Mouse (Mus musculus) midbrain, embryonic 16.5 days (tissue): ENCODE data around the gene Phldb1. TPM values are rescaled to one million over a fixed set of nuclear protein-coding genes. Genes with fewer than 3 reads are reported as not detected.

Experiments
- ATAC-seq: fragments of 200-750 bp; cut with Nextera tagmentation; 2 replicates; pipeline ENCODE4 v1.8.0; 2017; ENCODE audit warnings: moderate TSS enrichment
- H3K27ac ChIP-seq: fragments of 300-500 bp; sonication (generic); 2 replicates; pipeline ENCODE4 v1.5.1; 2014; ENCODE audit warnings: mild to moderate bottlenecking, low read length, mixed read lengths
- H3K27me3 ChIP-seq: fragments of 300-500 bp; sonication (generic); 2 replicates; pipeline ENCODE4 v1.6.1; 2014; ENCODE audit warnings: low read depth, low read length, mixed read lengths; ENCODE audit not compliant: control insufficient read depth, insufficient read depth
- H3K36me3 ChIP-seq: fragments of 300-500 bp; sonication (generic); 2 replicates; pipeline ENCODE4 v1.6.1; 2014; ENCODE audit warnings: mild to moderate bottlenecking, low read length, moderate library complexity, mixed read lengths; ENCODE audit not compliant: control insufficient read depth, insufficient read depth
- H3K4me1 ChIP-seq: fragments of 300-500 bp; sonication (generic); 2 replicates; pipeline ENCODE4 v1.6.1; 2014; ENCODE audit warnings: mild to moderate bottlenecking, low read length, mixed read lengths; ENCODE audit not compliant: control insufficient read depth, insufficient read depth
- H3K4me2 ChIP-seq: fragments of 300-500 bp; sonication (generic); 2 replicates; pipeline ENCODE4 v1.6.1; 2014; ENCODE audit warnings: mild to moderate bottlenecking, low read length, mixed read lengths
- H3K4me3 ChIP-seq: fragments of 300-500 bp; sonication (generic); 2 replicates; pipeline ENCODE4 v1.5.1; 2014; ENCODE audit warnings: low read depth, mild to moderate bottlenecking, low read length, moderate library complexity, mixed read lengths
- H3K9ac ChIP-seq: fragments of 300-500 bp; sonication (generic); 2 replicates; pipeline ENCODE4 v1.6.1; 2014; ENCODE audit warnings: low read depth, low read length, mixed read lengths
- H3K9me3 ChIP-seq: fragments of 300-500 bp; sonication (generic); replicated peaks from 2 replicates; pipeline ENCODE4 v1.6.1; 2014; ENCODE audit warnings: mild to moderate bottlenecking, low read length, mixed read lengths; ENCODE audit not compliant: control insufficient read depth, poor library complexity, severe bottlenecking
- WGBS: fragments of 180-500 bp; shearing (Covaris S2); extraction: QIAGEN DNeasy Blood & Tissue Kit; methylation state at CpG from one replicate; pipeline ENCODE4 v1.1.7; 2014; 5-methylcytosine and 5-hydroxymethylcytosine counted together
- polyA plus RNA-seq: library from polyadenylated mRNA; unstranded; fragments of >200 nt; fragmentation: Nextera tagmentation; extraction: Ambion mirVana; gene quantifications from 2 replicates; pipeline ENCODE4 v1.2.1, GENCODE M21; 2015

Gene Phldb1
- polyA plus RNA-seq, 1 experiment from 2014 or later, result 48.1 TPM

DNA sequence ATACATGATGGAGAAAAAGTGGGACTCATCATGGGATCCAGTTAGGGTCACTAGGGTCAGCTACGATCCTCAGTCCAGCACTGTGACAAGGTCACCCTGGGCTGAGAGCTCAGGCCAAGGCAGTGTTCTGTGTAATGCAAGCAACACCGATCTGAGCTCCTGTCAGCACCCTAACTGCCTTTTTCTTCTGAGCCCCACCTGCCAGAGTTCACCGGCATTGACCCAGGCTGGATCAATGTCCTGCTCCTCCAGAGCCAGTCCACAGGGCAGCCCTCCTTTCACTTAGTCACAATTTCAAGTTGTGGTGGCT, 13.2 kb downstream of the Phldb1 start:
- 91% methylated on average over 3 of the region's 3 CpGs for WGBS
- Histone ChIP-seq H3K4me2 (peak overlapping the region; percentile 97), H3K9me3 (no peaks in the 10 kb centered on the region), H3K36me3 (peaks cover 4% of the 10 kb centered on the region; the same call in 1 of the 2 replicates), H3K9ac (peak overlapping the region; percentile 97), H3K27me3 (no peaks in the 10 kb centered on the region), H3K27ac (peak overlapping the region; percentile 84; the same call in 1 of the 2 replicates), H3K4me3 (peak overlapping the region; percentile 92), H3K4me1 (peaks cover 56% of the 10 kb centered on the region)
- ATAC-seq, result no peak

DNA sequence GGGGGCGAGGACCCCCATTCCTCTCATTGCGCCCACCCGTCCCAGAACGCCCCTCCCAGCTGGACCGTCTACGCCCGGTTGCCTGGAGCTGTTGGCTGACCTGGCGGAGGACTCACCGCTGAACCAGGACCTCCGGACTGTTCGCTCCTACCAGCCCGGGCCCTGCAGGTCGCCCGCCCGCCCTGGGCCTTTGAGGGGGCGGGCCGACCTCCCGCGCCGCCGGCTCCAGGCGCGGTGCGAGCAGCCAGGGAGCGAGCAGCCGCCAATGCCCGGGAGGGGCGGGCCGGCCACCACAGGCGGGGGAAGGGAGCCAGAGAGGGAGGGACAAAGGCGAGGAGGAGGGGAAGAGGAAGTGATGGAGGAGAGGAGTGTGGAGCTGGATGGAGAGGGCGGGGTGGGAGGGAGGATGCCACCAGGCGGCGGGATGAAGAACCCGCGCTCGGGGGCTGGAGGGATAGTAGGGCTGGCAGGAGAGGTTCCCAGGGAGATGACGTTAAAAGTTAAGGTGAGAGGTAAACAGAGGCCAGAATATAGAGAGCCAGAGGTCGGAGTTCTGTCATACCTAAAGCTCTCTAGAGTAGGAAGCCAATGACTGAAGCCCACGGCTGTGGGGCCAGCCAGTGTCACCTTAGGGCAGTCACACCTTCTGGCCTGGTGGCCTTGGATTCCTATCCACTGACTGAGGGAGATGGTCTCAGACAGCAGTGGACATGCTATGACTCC, 13.7 kb downstream of the Phldb1 start:
- Histone ChIP-seq H3K9me3 (no peaks in the 10 kb centered on the region), H3K4me3 (peak overlapping the region; percentile 92), H3K4me1 (peaks cover 51% of the 10 kb centered on the region), H3K4me2 (peak overlapping the region; percentile 97), H3K27me3 (no peaks in the 10 kb centered on the region), H3K9ac (peak overlapping the region; percentile 97), H3K27ac (peak overlapping the region; percentile 84), H3K36me3 (peaks cover 6% of the 10 kb centered on the region; the same call in 1 of the 2 replicates)
- WGBS, result 1% methylated on average over 40 of the region's 40 CpGs
- ATAC-seq, result peak; percentile 81

DNA sequence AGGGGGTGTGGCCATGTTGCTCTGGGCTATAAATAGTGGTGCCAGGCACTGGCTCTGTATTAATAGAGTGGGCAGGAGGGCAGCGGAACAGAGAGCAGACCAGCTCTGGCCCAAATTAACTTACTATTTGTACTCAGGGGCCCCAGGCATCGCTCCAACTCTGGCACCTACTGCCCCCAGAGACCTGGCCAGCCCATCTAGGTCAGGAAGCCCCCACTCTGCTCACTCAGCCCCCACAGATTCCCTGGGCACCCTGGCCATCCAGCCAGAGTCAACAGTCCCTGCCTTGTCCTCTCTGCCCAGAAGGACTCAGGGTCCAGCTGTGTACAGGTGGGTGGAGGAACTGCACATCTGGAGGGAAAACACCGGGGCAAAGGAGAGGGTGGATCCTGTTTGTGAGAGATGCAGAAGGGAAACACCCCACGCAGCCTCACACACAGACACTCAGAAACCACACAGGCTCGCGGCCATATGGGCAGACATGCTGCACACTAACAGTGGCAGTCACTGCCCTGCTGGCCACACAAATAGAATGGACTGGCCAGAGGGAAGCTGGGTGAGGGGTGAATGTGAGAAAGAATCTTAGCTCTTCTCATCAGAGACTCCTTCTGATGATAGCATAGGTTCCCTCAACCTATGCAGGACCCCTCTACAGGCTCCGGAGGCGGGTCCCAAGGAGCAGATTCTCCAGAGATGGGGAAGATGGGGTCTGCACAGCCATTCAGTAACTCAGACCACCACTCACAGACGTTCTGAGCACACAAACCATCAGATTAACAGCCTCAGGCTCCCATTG, 14.4 kb downstream of the Phldb1 start:
- Histone ChIP-seq H3K36me3 (peaks cover 13% of the 10 kb centered on the region), H3K27me3 (no peaks in the 10 kb centered on the region), H3K27ac (peak overlapping the region; percentile 84), H3K4me3 (peak overlapping the region; percentile 92), H3K4me2 (peak overlapping the region; percentile 97), H3K9me3 (no peaks in the 10 kb centered on the region), H3K9ac (peak overlapping the region; percentile 97), H3K4me1 (peaks cover 50% of the 10 kb centered on the region)
- 7% methylated on average over 9 of the region's 9 CpGs for WGBS
- ATAC-seq, result peak; percentile 37

DNA sequence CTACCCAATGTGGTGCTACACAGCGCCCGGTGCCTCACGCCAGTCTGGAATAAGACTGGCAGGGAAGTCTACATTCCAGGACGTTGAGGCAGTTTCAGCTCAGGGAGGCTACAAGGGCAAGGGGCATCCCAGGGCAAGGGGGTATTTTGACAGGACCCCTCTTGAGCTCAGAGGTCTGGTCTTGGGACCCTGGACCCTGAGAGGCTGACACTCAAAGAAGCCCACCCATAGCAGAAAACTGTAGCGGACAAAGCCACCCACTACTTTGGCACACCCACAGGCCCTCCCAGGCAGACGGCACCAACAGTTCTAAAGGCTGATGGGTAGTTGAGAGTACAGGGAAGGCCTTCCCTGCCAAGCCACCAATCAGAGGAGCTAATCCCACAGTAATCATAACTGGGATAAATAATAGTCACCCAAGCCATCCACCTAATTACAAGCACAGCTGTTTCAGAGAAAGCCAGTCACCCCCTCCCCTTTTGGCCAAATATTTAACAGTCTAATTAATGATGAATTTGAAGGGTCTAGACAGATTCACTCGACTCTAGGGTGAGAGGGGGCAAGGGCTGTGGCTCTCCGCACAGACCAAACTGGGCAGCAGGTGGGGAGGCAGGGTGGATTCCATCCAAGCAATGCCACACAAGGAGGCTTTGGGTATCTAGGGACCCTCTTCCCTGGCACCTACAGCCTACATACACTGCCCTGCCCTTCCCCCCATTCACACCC, 15.2 kb downstream of the Phldb1 start:
- Histone ChIP-seq H3K9me3 (no peaks in the 10 kb centered on the region), H3K27me3 (no peaks in the 10 kb centered on the region), H3K4me3 (peak overlapping the region; percentile 92), H3K36me3 (peaks cover 19% of the 10 kb centered on the region), H3K4me2 (peak overlapping the region; percentile 97), H3K4me1 (peaks cover 44% of the 10 kb centered on the region), H3K9ac (peak overlapping the region; percentile 97), H3K27ac (peak overlapping the region; percentile 84)
- 66% methylated on average over 8 of the region's 8 CpGs for WGBS
- no peak for ATAC-seq

DNA sequence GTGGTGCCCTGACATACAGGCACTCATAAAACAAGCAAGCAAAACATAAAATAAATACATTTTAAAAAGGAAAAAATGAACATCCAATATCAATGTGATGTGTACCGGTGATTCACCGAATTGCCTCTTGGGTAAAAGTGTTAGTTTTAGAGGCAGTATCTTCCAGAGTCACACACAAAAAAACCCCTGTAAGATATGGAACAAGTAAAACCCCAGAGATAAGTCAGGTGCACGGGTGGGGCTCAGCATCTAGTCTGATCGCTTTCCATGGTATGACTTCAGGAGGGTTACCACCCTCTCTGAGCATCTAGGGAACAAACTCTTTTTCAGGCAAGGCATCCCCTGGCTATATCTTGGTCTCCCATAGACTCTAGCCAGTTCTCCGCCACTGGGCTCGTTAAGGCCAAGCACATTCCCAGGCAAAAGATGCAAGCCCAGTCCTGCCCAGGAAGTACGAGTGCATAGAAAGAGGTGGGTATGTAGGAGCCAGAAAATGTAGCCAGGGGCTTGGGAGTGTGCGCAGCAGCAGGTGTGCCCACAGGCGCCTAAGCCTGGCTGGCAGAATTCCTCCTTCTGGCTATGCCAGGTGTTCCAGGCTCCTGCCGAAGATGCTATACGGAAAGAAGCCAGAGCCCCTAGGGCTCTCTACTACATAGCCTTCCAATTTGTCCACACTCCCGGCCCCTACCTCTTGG, 15.9 kb downstream of the Phldb1 start:
- WGBS, result 88% methylated on average over 12 of the region's 12 CpGs
- Histone ChIP-seq H3K9me3 (no peaks in the 10 kb centered on the region), H3K9ac (no peak overlapping the region), H3K27ac (no peak overlapping the region), H3K4me2 (peak overlapping the region; percentile 97), H3K4me3 (no peak overlapping the region), H3K27me3 (no peaks in the 10 kb centered on the region), H3K36me3 (peaks cover 19% of the 10 kb centered on the region), H3K4me1 (peaks cover 44% of the 10 kb centered on the region)
- no peak for ATAC-seq

DNA sequence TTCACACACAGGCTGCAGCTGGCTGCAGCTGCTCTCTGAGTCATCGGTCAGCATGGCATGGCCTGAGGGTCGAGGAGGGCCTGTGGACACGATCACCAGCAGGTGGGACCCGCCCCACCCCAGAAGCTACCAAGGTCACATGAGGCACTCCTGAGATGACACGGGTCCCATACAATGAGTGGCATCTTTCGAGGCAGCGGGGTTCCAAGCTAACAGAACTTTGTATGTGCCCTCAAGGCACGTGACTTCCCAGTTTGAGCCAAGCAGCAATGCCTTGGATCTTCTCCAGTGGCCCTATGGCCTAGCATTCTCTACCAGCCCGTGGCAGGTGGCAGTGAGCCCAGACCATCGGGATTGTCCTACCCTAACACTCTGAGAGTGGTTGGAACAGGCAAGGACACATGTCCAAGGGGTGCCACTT, 17.2 kb downstream of the Phldb1 start:
- ATAC-seq, result no peak
- H3K9me3 ChIP-seq, result no peaks in the 10 kb centered on the region
- H3K4me3 ChIP-seq, result no peak overlapping the region
- WGBS, result 82% methylated on average over 10 of the region's 10 CpGs
- peaks cover 19% of the 10 kb centered on the region for H3K36me3 ChIP-seq
- H3K4me1 ChIP-seq, result peaks cover 32% of the 10 kb centered on the region
- no peak overlapping the region for H3K9ac ChIP-seq
- H3K27me3 ChIP-seq, result no peaks in the 10 kb centered on the region
- H3K4me2 ChIP-seq, result no peak overlapping the region
- H3K27ac ChIP-seq, result no peak overlapping the region

DNA sequence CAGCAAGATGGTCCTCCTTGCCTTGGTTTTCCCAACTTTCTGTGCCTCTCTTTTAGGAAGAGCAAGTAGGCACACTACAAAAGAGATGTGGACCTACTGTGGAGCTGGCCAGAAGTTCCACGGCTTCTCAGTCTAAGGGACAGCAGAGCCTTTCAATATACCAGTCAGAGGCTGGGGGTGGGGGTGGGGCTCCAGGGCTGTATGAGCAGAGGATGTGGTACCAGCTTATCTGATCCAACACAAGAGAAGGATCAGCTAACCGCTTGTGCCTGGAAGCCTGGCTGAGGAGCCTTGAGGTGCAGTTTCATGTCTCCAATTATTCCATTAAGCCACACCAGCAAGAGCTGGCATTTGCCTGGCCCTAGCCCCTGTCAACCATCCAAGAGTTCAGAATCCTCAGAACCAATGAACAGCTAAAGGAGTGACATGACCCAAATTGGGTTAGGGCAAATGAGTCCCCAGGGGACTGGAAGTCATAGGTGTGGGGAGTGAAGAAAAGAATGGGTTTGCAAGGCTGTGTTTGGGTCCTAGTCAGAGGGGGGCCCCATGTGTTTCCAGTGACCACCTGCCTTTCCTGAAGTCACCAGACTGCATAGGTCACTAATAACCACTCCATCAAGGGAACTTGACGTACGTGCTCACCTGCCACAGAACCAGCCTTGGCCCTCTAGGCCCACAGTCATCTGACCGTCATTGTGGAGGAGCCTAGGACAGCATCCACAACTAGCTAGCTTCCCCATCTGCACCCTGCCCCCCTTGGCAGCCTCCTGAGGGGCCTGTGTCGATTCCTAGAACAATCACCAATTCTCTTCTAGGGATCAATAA, 17.8 kb downstream of the Phldb1 start:
- H3K4me2 ChIP-seq, result no peak overlapping the region
- no peak overlapping the region for H3K9ac ChIP-seq
- H3K9me3 ChIP-seq, result no peaks in the 10 kb centered on the region
- no peak overlapping the region for H3K4me3 ChIP-seq
- H3K36me3 ChIP-seq, result peaks cover 19% of the 10 kb centered on the region
- no peaks in the 10 kb centered on the region for H3K27me3 ChIP-seq
- no peak overlapping the region for H3K27ac ChIP-seq
- no peak for ATAC-seq
- peaks cover 27% of the 10 kb centered on the region for H3K4me1 ChIP-seq
- WGBS, result 80% methylated on average over 6 of the region's 6 CpGs

DNA sequence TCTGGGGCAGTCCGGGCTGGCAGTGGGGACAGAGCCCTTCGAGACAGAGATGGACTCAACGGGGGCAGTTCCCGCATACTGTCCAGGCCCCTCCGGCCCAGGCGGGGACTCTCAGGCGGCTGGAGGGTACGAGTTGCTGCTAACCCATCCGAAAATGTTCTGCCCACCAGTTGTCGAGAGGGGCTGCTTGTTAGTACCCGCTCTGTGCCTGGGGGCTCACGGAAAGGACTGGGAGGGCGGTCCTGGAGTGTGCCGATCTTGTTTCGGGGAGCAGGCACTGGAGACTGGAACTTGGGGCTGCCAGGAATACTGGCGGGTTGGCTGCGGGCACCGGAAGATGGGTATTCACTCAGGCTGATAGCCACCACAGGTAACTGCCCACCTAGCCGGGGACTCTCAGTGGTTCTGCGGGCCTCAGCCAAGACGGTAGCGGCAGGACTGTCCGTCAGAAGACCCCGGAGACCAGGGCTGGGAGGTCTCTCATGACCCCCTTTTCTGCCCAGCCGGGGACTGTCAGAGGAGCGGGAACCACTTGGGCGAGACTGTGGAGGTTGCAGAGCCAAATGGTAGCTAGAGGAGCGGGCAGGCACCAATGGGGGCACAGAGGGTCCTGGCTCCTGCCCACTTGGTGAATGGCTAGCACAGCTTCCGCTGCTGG, 19.2 kb downstream of the Phldb1 start:
- H3K4me1 ChIP-seq, result peaks cover 27% of the 10 kb centered on the region
- H3K4me2 ChIP-seq, result no peak overlapping the region
- WGBS, result 95% methylated on average over 29 of the region's 29 CpGs
- H3K4me3 ChIP-seq, result no peak overlapping the region
- ATAC-seq, result no peak
- peaks cover 24% of the 10 kb centered on the region for H3K36me3 ChIP-seq
- H3K9ac ChIP-seq, result no peak overlapping the region
- no peaks in the 10 kb centered on the region for H3K9me3 ChIP-seq
- H3K27ac ChIP-seq, result no peak overlapping the region
- no peaks in the 10 kb centered on the region for H3K27me3 ChIP-seq
